Mouse (Mus musculus) neural tube, embryonic 14.5 days (tissue): ENCODE results near the gene N4bp2. TPM values are rescaled to one million over a fixed set of nuclear protein-coding genes. Genes with fewer than 3 reads are reported as not detected.

Experiments used
- ATAC-seq: fragments of 200-750 bp; cut with Nextera tagmentation; 2 replicates; pipeline ENCODE4 v1.8.0; 2017; ENCODE audit warnings: low read depth, mild to moderate bottlenecking, moderate TSS enrichment, moderate library complexity
- H3K27ac ChIP-seq: fragments of 300-500 bp; sonication (generic); 2 replicates; pipeline ENCODE4 v1.5.1; 2014; ENCODE audit warnings: low read depth, mild to moderate bottlenecking, control low read depth, low read length, moderate library complexity, mixed read lengths
- H3K27me3 ChIP-seq: fragments of 300-500 bp; sonication (generic); 2 replicates; pipeline ENCODE4 v1.6.1; 2014; ENCODE audit warnings: low read length; ENCODE audit not compliant: control insufficient read depth, insufficient read depth
- H3K36me3 ChIP-seq: fragments of 300-500 bp; sonication (generic); 2 replicates; pipeline ENCODE4 v1.6.1; 2014; ENCODE audit warnings: low read length, mixed read lengths; ENCODE audit not compliant: control insufficient read depth, insufficient read depth
- H3K4me1 ChIP-seq: fragments of 300-500 bp; sonication (generic); 2 replicates; pipeline ENCODE4 v1.6.1; 2014; ENCODE audit warnings: low read length; ENCODE audit not compliant: control insufficient read depth, insufficient read depth
- H3K4me2 ChIP-seq: fragments of 300-500 bp; sonication (generic); 2 replicates; pipeline ENCODE4 v1.6.1; 2014; ENCODE audit warnings: mild to moderate bottlenecking, low read depth, low read length, control low read depth
- H3K4me3 ChIP-seq: fragments of 300-500 bp; sonication (generic); 2 replicates; pipeline ENCODE4 v1.5.1; 2014; ENCODE audit warnings: low read depth, low read length, control low read depth, mixed read lengths
- H3K9ac ChIP-seq: fragments of 300-500 bp; sonication (generic); replicated peaks from 2 replicates; pipeline ENCODE4 v1.6.1; 2014; ENCODE audit warnings: low read depth, mild to moderate bottlenecking, control low read depth, low read length, mixed read lengths
- H3K9me3 ChIP-seq: fragments of 300-500 bp; sonication (generic); 2 replicates; pipeline ENCODE4 v1.6.1; 2016; ENCODE audit warnings: low read length; ENCODE audit not compliant: control insufficient read depth
- WGBS: fragments of 180-500 bp; shearing (Covaris S2); extraction: QIAGEN DNeasy Blood & Tissue Kit; methylation state at CpG from one replicate; pipeline ENCODE4 v1.1.7; 2014; 5-methylcytosine and 5-hydroxymethylcytosine counted together
- polyA plus RNA-seq: library from polyadenylated mRNA; unstranded; fragments of >200 nt; fragmentation: Nextera tagmentation; extraction: Ambion mirVana; gene quantifications from 2 replicates; pipeline ENCODE4 v1.2.1, GENCODE M21; 2014

Gene N4bp2
- polyA plus RNA-seq, 1 experiment from 2014 or later = 29.0 TPM

GRCm38 (mm10) chr5:65831917-65832618 lies 68.7 kb downstream of the N4bp2 start:
- H3K4me2 ChIP-seq = no peak overlapping the region
- no peaks in the 10 kb centered on the region for H3K27me3 ChIP-seq
- no peaks in the 10 kb centered on the region for H3K9me3 ChIP-seq
- no peak for ATAC-seq
- peaks cover 3% of the 10 kb centered on the region; the same call in 1 of the 2 replicates for H3K36me3 ChIP-seq
- no peak overlapping the region for H3K9ac ChIP-seq
- H3K4me1 ChIP-seq = no peaks in the 10 kb centered on the region
- 91% methylated on average over 11 of the region's 11 CpGs for WGBS
- no peak overlapping the region for H3K27ac ChIP-seq
- H3K4me3 ChIP-seq = no peak overlapping the region

- Histone ChIP-seq H3K4me3 (no peak overlapping the region), H3K27ac (no peak overlapping the region), H3K36me3 (no peaks in the 10 kb centered on the region), H3K4me1 (no peaks in the 10 kb centered on the region), H3K9ac (no peak overlapping the region), H3K4me2 (no peak overlapping the region), H3K27me3 (no peaks in the 10 kb centered on the region), H3K9me3 (no peaks in the 10 kb centered on the region)
- no peak for ATAC-seq
- 81% methylated on average over 3 of the region's 3 CpGs for WGBS
These were observed 69.8 kb downstream of the N4bp2 start for GRCm38 (mm10) chr5:65833092-65833491.

GRCm38 (mm10) chr5:65833766-65834498 lies 70.6 kb downstream of the N4bp2 start:
- Histone ChIP-seq H3K4me1 (no peaks in the 10 kb centered on the region), H3K4me3 (no peak overlapping the region), H3K9me3 (no peaks in the 10 kb centered on the region), H3K27ac (no peak overlapping the region), H3K36me3 (no peaks in the 10 kb centered on the region), H3K27me3 (no peaks in the 10 kb centered on the region), H3K4me2 (no peak overlapping the region), H3K9ac (no peak overlapping the region)
- WGBS = 92% methylated on average over 8 of the region's 8 CpGs
- ATAC-seq = no peak

GRCm38 (mm10) chr5:65838053-65838452 lies 74.7 kb downstream of the N4bp2 start:
- Histone ChIP-seq H3K9ac (no peak overlapping the region), H3K4me2 (no peak overlapping the region), H3K36me3 (no peaks in the 10 kb centered on the region), H3K4me3 (no peak overlapping the region), H3K27ac (no peak overlapping the region), H3K4me1 (no peaks in the 10 kb centered on the region), H3K27me3 (no peaks in the 10 kb centered on the region), H3K9me3 (no peaks in the 10 kb centered on the region)
- ATAC-seq = no peak
- 83% methylated on average over 6 of the region's 6 CpGs for WGBS

GRCm38 (mm10) chr5:65842947-65843346 lies 79.6 kb downstream of the N4bp2 start:
- no peak for ATAC-seq
- H3K9ac ChIP-seq = no peak overlapping the region
- no peaks in the 10 kb centered on the region for H3K36me3 ChIP-seq
- no peaks in the 10 kb centered on the region for H3K4me1 ChIP-seq
- no peak overlapping the region for H3K27ac ChIP-seq
- H3K9me3 ChIP-seq = no peaks in the 10 kb centered on the region
- no peak overlapping the region for H3K4me2 ChIP-seq
- 94% methylated on average over 7 of the region's 7 CpGs for WGBS
- no peaks in the 10 kb centered on the region for H3K27me3 ChIP-seq
- H3K4me3 ChIP-seq = no peak overlapping the region

- H3K27ac ChIP-seq = no peak overlapping the region
- no peaks in the 10 kb centered on the region for H3K27me3 ChIP-seq
- H3K4me3 ChIP-seq = no peak overlapping the region
- H3K36me3 ChIP-seq = no peaks in the 10 kb centered on the region
- no peaks in the 10 kb centered on the region for H3K9me3 ChIP-seq
- WGBS = 92% methylated on average over 8 of the region's 8 CpGs
- ATAC-seq = no peak
- no peak overlapping the region for H3K9ac ChIP-seq
- no peaks in the 10 kb centered on the region for H3K4me1 ChIP-seq
- no peak overlapping the region for H3K4me2 ChIP-seq
These were observed 83.2 kb downstream of the N4bp2 start for GRCm38 (mm10) chr5:65846534-65846933.

- H3K4me2 ChIP-seq = no peak overlapping the region
- no peak overlapping the region for H3K4me3 ChIP-seq
- WGBS = 85% methylated on average over 3 of the region's 3 CpGs
- H3K36me3 ChIP-seq = no peaks in the 10 kb centered on the region
- no peak overlapping the region for H3K9ac ChIP-seq
- no peaks in the 10 kb centered on the region for H3K9me3 ChIP-seq
- no peak for ATAC-seq
- no peaks in the 10 kb centered on the region for H3K27me3 ChIP-seq
- H3K4me1 ChIP-seq = no peaks in the 10 kb centered on the region
- H3K27ac ChIP-seq = no peak overlapping the region
These were observed 83.6 kb downstream of the N4bp2 start for GRCm38 (mm10) chr5:65846958-65847357.

GRCm38 (mm10) chr5:65847656-65848055 lies 84.3 kb downstream of the N4bp2 start:
- H3K9ac ChIP-seq = no peak overlapping the region
- H3K4me3 ChIP-seq = no peak overlapping the region
- no peaks in the 10 kb centered on the region for H3K4me1 ChIP-seq
- no peaks in the 10 kb centered on the region for H3K27me3 ChIP-seq
- H3K9me3 ChIP-seq = no peaks in the 10 kb centered on the region
- no peak overlapping the region for H3K27ac ChIP-seq
- no peaks in the 10 kb centered on the region for H3K36me3 ChIP-seq
- WGBS = 84% methylated on average over 7 of the region's 7 CpGs
- no peak overlapping the region for H3K4me2 ChIP-seq
- ATAC-seq = no peak

GRCm38 (mm10) chr5:65850765-65851164 lies 87.4 kb downstream of the N4bp2 start:
- Histone ChIP-seq H3K36me3 (no peaks in the 10 kb centered on the region), H3K4me2 (no peak overlapping the region), H3K4me3 (no peak overlapping the region), H3K4me1 (no peaks in the 10 kb centered on the region), H3K27me3 (no peaks in the 10 kb centered on the region), H3K9ac (no peak overlapping the region), H3K27ac (no peak overlapping the region), H3K9me3 (no peaks in the 10 kb centered on the region)
- ATAC-seq = no peak
- WGBS = 71% methylated on average over 11 of the region's 11 CpGs
